Mouse (Mus musculus) cerebellum, postnatal 4 days (tissue): Measurements from ENCODE around the gene Snip1.
A peak's percentile ranks its signal among the peaks of the same experiment; 100 is the strongest.

ENCODE experiments used
- DNase-seq, 2 experiments: peaks; one replicate each; pipeline ENCODE4 v3.0.0; 2022; ENCODE audit warnings: low spot score in 2 of 2, mixed read lengths in 1 of 2

The Snip1 gene

DNA sequence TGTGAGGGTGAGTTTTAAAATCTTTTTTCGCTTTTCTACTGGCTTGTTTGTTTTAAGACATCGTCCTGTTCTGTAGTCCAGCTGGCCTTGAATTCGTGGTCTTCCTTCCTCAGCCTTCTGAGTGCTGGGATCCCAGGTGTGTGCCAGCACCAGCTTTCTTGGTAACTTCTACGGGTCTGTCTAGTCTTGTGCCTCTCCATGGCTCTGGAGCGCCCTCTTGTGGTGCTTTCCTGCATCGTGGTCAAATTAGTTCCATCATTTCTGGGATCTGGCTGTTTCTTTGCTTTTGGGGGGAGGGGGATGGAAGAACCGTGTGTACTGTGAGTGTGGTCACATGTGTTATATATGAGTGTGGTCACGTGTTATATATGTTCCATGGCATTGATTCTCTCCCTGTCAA, 33.0 kb downstream of the Snip1 start:
- peak; percentile 75 to 89 for DNase-seq

DNA sequence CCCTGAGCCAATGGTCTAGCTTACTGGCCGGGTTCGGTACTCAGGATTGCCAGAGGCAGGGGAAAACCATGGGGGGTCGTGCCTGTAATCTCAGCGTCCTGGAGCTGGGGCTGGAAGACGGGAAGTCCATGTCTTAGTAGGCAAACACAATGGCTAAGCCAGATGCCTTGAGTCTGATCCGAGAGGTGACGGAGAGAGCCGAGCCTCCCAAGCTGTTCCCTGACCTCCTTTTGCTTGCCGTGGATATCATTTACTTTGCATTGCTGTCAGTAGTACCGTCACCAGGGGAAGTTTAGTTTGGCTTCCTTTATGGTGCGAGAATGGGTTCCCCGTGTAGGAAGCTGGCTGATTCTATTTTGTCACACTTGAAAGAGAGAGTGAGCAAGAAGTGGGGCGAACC, 34.9 kb downstream of the Snip1 start:
- no peak for DNase-seq

- no peak for DNase-seq
Observed at GRCm38 (mm10) chr4:125105354-125105753, 38.9 kb downstream of the Snip1 start.

GRCm38 (mm10) chr4:125114638-125115037, 48.2 kb downstream of the Snip1 start:
- DNase-seq = peak; percentile 82 to 91

- DNase-seq = no peak
Observed at GRCm38 (mm10) chr4:125115081-125115480, 48.6 kb downstream of the Snip1 start.

DNA sequence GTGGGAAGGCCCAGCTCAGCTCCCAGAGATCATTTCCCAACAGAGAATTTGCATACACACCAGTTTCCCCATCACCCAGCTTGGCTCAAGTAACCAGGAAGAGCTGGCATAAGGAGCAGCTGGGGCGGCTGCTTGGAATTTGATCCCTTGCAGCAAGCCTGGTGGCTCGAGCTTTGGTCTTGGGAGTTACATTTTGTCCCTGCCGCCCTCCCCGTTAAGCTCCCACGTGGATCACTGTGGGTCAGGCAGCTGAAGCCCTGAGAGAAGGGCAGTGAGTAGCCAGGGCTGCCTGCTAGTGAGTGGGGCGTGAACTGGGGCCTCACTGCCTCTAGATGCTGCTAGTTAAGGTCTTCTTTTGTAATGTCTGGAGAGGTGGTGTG, 49.2 kb downstream of the Snip1 start:
- no peak for DNase-seq

DNA sequence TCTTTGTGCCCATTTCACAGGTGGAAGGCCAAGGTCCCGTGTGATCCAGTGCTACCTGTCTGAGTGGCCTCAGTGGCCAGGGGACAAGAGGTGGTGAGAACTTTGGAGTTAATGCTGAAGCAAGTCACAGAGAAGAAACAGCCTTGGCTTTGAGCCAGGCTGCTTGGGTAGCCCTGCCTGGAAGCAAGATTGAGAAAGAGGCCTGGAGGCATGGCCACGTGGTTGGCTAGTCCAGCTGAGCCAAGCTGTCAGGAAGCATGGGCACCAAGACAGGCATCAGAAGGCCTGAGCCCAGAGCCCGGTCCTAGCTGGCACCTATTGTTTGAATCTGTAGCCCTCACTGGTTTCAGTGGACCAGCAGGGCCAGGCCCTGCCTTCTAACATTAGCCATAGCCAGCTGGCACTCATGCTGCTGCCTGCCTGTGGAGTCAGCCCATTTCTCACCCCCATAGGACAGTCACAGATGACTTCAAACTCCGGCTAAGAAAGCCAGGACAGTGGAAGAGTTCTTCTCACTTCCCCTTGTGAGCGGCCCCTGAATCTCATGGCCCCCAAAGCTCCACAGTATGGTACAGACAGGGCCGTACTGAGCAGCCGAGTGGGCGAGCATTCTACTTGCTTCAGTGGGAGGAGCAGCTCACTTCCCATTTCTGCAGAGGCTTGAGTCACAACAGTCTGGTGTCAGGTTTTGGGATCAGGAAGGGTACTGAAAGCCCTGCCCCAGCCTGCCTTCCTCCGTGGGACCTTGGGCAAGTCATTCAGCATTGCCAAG, 49.8 kb downstream of the Snip1 start:
- peak in 1 of 2 experiments; percentile 71 for DNase-seq

DNA sequence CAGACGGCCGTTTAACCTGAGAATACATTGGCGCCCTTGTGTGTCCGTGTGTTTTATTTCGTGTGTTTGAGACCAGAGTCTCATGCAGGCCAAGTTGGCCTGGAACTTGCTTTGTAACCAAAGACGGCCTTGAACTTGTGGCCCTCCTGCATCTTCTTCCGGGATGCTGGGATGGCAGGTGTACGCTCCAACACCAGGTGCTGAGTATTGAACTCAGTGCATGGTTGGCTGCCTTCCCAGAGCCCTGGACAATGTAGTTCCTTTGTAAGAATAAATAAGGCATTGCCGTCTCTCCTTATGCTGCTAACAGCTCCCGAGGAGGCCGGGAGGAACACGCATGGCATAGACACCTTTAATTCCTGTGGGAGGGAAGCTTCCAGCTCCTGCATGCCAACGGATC, 50.5 kb downstream of the Snip1 start:
- no peak for DNase-seq

- DNase-seq = no peak
Observed at GRCm38 (mm10) chr4:125117902-125118320, 51.4 kb downstream of the Snip1 start.

- DNase-seq = no peak
Observed at GRCm38 (mm10) chr4:125119070-125119469, 52.6 kb downstream of the Snip1 start.

DNA sequence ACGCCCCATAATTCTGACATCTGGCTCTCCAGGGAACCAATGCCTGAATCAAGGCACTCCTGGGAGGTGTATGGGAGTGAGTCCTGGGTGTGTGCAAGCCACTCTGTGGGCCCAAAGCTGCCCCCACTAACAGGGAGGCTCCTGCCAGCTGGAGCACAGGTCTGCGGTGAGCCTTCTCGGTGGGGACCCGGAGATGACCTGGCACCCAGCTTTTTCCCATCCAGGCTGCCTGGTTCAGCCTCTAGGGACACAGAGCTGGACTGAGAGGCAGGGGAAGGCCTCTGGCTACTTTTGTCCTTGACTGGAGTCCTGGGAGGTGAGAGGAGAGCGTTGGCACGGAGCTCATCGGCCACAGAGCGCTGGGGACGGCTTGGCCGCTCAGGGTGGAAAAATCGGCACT, 53.2 kb downstream of the Snip1 start:
- no peak for DNase-seq

- DNase-seq = no peak
Observed at GRCm38 (mm10) chr4:125122431-125123278, 56.2 kb downstream of the Snip1 start.

DNA sequence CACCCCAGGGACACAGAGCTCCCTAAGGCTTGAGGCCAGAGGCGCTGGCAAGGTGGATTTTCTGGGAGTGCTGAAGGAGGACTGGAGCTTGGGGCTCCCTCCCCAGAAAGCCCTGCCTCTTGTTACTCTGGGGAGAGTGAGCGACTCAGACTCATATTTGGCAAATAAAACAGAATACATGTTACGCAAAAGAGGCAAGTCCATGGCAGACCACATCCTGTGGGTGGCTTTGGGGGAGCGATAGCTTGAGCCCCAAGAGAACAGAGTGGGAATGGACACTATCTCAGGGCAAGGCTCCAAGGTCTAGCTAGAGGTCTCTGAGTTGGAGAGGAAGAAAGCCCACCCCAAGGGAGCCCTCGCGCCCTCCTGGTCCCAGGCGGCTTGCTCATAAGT, 56.8 kb downstream of the Snip1 start:
- DNase-seq = no peak
